Mouse (Mus musculus): ENCODE data around the gene Rgs4.
A peak's percentile ranks its signal among the peaks of the same experiment; 100 is the strongest.

Gene Rgs4

DNA sequence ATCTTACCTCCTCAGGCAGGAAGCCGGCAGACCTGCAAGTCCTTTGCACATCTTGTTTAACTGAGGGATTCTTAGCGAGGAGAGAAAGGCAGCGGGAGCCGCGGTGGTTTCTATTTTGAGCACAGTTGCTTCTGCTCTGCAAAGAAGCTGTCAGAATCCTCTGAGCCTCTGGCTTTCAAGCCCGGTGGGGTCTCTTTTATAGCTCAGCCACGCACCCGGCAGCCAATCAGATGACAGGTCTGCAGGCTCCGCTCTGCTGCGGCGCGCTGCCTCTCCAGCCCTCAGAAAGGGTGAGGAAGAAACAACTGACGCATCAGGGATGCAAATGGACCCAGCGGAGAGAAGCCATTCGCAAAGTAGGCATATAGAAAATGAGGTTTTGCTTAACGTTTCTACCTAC, at the start of gene Rgs4:
Gene Rgs4, minus strand, starts transcription at position 170 of the 400 bp plus-strand sequence.
- peak; percentile 60 for DNase-seq

DNA sequence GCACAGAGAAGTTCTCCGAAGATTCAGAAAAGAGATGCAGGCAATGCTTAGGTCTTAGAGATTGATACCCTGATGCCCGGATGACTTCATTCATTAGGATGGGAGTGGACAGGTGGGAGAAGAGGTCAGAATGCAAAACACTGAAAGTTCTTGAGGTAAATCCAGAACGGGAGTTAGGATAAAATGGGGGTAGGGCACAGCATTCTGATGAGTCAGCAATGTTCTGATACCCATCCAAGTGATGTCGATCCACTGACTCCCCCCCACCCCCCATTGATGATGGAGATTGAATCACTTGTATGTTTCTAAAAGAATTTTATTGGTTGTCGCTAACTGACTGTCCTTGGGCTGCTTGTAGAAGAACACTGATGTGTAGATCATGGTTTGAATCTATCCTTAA, 45.0 kb upstream of the Rgs4 start:
- no peak for DNase-seq

DNA sequence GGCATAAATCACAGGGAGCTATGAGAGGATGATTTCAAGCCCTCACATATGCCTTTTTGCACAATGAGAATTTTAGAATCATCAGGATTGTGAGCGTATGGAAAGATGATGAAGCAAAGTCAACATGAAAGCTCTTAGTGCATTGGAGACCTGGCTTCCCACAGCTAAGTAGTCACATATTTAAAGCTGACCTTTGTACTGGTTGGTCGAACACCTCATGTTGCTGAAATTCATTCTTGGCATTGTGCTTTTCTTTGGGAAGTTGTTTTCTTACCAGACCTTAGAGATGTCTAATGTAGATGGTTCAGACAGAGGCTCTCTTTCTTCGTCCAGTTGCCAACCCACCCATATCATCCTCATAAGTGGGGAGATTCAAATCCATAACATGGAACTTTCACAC, 38.5 kb upstream of the Rgs4 start:
- no peak for DNase-seq

DNA sequence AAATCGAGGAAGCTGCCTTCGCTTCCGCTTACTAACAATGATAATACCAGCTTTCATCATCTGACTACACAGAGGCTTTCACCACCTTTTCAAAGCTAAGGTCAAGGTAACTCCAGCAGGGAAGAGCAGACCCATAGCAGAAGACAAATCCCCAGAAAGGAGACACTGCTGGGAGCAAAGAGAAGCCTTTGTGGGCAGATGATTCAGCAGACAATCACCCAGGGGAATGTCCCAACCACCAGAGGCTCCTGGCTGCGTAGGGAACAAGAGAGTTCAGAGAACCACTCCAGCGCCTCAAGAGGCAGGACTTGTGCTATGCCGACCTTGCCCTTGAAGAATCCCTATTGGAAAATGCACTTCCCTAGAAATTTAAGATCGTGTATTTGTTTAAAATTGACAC, 29.1 kb upstream of the Rgs4 start:
- no peak for DNase-seq

DNA sequence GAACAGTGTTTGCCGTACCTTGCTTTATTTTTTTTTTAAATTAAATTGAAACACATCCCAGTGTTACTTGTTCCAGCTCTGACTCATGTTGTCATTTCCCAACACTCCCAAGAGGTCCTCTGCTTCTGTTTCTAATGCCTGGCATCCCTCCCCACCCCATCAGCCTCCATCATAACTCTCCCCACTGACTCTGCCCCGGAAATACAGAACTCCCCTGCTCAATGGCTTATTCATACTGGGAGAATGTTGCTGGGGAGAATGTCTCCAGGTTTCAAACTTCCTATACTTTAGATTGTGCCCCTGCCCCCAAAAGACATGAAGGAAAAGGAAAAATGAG, 17.1 kb upstream of the Rgs4 start:
- DNase-seq = no peak

DNA sequence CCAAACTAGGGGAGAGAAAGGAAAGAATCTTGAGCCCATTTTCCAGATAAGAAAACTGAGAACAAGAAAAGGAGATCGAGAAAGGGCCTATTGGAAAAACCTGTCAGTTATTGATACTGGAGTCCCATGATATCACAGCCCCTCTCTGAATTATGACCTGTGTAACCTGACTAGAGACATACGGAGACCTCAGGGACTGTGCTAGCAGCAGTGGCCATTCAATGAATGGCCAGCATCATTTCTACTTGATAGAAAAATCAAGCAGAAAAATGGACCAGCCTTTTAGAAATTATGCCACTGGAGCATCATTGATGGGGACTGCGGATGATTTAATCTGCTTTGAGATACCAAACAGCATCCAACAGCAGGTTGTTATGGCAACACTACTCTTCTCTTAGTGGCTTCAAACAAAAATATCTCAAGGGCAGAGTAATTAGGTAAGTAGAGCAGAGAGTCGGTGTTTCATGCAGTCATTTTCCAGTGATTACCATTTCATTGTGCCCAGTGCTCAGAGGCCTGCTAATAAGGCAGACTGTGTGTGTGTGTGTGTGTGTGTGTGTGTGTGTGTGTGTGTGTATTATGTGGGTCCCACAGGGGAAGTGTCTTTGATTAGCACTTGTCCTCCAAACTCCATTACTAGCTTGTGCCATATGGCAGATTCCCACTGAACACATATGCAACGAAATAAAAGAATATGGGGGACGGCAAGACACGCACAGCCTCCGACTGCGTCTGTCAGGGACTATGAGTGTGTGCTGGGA, 16.6 kb upstream of the Rgs4 start:
- no peak for DNase-seq

DNA sequence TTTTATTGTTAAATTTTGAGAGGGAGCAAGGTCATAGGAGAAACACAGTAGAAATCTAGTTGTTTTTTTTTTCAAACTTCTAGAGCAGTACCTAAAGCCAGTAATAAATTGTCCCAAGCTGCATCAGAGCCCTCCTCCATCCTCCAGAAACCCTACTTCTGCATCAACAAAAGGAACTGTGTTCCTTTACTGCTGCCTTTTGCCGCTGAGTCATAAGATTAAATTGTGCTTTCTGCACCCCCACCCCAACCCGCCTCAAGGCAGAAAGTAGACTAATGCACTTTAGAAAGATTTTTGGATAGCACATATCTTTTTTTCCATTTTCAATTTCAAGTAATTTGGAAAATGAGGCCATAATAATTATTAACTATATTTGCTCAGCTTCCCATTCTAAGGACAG, 15.1 kb upstream of the Rgs4 start:
- DNase-seq = no peak

DNA sequence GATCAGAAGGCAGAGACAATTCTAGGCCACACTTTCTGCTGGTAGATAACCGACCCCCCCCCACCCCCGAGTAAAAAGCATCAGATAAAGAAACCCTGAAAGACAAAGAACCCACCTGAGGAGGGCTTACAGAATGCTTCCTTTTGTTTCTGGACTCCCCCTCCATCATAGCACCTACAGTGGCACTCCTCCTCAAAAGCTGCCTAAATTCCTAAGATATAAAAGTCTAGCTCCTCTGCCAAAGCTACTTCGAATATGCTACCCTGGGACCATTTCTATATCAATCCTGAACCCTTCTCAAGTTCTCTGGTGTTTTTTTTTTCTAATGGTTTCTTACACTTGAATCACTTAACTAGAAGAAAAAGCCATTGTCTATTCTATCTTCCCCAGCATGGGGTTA, 9.1 kb upstream of the Rgs4 start:
- DNase-seq = no peak

DNA sequence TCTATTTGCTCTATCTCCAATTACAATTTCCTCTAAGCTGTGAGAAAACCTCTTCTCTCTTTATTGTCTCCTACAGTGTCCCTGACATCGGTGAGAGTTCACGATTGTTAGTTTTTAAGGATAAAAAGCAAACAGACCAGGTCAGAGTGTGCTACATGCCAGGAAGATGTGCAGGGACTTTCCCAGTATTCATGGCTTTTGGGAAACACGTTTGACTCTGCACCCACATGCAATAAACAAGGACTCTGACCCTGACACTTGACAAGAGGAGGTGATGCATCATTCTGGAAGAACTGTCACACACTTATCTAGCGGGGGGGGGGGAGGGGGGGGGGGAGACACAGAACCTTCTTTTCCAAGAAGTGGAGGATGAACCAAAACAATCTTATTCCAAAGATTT, 5.0 kb upstream of the Rgs4 start:
- DNase-seq = no peak

DNA sequence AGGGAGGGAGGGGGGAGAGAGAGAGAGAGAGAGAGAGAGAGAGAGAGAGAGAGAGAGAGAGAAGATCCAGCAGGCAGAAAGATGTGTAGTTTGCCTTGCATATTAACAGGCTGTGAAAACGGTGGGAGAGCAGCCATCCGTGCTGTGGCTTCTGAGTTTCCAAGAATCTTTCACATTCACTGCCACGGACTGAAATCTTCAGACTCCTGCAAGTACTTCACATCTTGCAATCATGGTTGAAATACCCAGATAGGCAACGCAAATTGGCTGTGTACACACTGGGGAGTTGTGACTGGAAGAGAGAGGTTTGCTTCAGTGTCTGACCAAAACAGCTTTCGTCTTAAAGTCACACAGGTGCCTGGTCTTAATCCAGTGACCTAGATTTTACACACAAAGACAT, 997 bp upstream of the Rgs4 start:
- no peak for DNase-seq

DNA sequence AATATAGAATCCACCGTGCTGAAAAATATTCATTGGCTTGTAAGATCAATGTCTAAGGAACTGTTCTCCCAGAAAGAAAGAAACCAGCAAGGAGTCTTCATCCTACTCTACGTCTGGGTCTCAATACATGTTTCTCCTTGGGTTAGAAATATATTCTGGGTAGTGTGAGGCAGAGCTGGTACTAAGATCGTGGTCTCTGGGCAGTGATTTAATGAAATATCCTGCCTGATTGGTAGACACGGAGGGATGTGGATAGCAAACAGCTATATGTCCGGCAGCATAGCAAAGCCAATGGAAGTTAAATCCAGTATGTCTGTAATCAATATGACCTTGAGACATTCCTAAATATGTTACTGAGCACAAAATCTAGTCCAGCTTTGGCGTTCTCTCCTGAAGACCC, 460 bp upstream of the Rgs4 start:
- DNase-seq = no peak

DNA sequence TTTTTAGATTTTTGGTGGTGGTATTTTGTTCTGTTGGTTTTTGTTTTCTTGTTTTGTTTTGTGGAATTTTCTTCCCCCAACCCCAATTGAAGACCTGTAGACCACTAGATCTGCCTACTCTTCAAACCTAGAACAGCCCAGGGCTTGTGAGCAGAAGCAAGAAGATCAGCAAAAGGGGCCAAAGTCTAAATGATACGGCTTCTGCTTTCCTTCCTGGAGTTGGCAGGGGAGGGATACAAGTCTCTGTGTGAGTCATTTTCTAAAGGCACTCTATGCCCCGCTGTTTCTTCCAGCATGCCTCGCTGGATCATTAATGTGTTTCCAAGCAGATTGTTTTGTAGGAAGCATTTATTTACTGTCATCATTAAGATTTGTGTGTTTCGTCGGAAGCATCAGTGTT, 6.3 kb downstream of the Rgs4 start:
- DNase-seq = no peak

DNA sequence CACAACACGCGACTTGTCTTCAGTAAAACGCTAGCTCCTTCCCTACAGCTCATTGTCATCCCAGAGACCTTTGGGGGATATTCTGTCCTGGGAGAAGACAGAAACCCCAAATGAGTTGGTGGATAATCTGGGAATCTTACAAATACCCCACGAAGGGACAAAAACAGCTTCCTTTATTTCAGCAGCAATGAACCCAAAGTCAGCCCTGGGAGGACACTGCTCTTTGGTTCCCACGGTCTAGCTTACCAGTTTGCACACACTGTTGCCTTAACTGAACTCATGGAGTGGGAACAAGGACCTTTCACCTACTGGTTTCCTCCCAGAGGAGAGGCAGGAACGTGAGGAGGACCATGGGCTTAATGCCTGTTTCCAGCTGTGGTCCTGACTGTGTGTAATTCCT, 10.2 kb downstream of the Rgs4 start:
- DNase-seq = peak; percentile 18

DNA sequence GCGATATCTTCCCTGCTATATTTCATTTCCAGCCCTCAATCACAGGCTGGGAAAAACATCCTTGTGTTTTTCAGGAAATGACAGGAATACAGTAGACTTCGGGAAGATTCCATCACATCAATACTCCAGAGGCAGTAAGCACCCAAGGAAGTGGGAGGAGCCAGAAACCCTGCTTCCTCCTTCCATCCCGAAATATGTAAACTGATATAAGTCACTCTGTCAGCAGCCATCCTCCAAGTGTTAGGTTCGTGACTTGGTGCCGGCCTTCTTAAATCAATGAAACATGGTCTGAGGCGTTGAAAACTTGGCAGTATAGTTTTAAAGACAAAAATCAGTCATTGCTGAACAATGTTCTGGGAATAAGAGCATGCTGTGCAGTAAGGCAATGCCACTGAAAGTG, 11.3 kb downstream of the Rgs4 start:
- peak; percentile 46 for DNase-seq

DNA sequence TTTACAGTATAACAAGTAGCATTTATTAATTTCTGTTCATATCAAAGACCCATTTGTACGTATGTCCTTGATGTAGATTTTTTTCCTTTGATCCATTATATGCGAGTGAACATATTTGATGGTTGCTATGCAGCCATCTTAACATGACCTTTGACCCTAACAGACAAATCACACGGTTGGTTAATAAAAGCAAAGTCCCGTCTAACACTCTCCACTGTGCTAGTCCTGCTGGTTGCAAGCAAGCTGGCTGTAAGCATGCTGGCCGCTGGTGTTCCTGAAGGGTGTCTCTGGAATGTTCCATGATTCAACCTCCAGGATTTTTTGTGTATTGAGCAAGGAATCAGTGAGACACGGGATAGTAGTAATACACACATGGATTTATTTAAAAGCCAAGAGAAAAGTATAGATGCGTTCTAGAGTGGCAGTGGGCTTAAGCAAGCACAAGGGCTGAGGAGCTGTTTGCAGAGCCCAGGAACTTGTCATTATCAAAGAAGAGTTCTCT, 16.8 kb downstream of the Rgs4 start:
- DNase-seq = no peak

DNA sequence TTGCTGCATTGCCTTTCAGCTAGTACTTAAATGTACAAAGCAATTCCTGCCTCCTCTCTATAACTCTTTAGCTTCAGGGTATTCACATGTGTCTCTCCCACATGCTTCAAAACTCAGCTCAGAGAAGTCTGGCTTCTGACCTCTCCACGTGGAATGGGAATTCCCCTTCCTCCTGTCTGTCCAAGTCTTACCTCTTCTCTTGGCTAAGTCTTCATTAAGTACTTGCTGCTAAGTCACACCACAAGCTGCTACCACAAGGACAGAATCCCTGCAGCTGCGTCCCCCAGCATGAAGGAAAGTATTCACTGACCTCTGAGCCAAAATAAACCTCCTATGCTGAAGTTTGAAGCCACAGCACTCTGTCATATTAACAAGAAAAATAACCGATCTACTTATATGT, 21.1 kb downstream of the Rgs4 start:
- DNase-seq = no peak

DNA sequence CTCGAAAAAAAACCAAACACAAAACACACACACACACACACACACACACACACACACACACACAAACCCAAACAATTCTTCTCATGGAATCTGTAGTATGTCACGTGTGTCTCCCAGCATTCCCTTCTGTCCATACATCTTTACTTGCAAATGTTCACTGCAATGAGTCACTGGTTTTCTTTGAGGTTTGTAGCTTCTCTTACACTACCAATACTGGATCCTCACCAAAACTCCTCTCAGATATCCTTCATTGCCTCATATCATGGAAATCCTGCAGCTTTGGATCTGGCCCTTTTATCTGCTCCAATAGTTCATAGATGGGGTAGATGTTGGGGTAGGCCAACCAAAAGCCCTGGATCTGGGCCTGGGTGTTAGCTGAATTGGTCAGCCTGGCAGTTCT, 25.6 kb downstream of the Rgs4 start:
- DNase-seq = no peak

DNA sequence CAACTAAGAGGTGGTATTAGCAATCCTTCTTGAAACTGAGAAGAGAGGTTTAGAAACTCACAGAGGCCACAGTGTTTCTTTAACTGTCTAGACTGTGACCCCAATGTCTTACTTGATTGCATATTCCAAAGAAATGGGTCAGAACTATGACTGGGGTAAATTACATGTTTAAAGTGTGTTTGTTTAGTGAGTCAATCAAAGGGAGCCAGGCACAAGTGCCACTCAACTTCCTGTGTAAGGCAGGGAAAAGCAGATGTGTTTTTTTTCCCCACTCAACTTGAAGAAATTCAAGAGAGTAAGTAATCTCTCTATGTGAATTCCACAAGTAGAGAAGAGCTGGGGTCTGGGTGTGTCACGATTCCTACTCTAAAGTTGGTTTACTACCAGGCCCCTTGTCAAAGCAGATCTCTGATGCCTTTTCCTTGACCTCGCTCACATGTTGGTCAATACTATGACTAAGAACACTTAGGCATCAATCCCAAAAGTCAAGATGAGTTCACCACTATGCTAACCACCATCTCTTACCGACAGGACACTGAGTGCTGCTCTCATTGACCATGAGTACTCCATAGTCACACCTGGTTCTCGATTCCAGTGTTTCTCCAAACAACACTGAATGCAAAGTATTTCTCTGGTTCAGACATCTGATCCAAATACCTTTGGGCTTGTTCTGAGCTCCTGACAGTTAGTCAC, 42.9 kb downstream of the Rgs4 start:
- DNase-seq = peak; percentile 67

DNA sequence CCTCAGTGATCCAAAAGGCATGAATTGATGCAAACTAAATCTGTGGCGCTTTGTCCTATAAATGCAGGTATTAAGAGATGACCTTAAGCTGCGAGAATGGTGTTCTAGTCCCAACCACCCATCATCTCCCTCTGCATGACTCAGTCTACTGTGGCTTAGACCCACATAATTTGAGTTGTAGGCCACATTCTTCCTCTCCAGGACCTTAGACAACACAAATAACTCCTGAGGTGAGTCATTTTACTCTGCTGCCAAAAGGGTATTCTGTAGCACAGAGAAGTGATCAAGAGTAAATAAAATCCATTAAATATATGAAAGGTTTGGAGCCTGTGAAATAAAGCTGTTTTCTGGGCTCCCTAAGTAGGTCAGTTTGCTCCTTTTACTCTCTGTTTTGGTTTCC, 48.3 kb downstream of the Rgs4 start:
- no peak for DNase-seq

DNA sequence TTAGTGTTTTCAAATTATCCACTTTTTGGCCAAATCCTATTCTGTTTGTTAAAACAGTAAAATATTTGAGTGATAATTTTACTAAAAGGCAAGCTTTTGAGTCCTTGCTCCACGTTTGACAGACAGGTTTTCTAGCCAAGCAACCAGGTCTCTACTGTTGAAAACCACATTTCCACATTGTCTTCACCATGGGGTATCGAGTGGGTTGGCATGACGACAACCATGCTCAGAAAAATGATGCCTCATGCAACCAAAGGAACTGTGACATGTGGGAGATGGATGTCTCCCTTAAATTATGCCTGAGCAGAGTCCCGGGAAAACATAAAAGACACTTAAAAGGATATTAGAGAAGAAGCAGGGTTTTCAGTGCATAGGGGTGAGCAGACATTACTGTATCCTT, 50.2 kb downstream of the Rgs4 start:
- no peak for DNase-seq

DNA sequence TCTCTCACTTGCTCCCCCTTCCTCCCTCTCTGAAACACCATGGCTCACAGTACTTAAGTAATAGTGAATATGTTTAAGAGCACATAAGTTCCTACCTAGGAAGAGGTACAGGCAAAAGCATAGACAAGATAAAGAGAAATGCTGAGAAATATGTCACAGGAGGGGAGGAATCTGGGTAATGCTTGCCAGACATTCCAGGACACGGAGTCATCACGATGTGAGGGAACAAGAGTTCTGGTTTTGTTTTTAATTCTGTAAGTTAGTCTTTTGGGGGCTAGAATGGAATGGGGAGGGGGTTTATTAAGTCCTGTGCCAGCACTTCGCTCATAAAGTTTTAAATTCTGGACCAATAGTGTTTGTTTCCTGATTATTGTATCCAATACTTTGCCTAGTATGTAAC, 52.1 kb downstream of the Rgs4 start:
- no peak for DNase-seq

DNA sequence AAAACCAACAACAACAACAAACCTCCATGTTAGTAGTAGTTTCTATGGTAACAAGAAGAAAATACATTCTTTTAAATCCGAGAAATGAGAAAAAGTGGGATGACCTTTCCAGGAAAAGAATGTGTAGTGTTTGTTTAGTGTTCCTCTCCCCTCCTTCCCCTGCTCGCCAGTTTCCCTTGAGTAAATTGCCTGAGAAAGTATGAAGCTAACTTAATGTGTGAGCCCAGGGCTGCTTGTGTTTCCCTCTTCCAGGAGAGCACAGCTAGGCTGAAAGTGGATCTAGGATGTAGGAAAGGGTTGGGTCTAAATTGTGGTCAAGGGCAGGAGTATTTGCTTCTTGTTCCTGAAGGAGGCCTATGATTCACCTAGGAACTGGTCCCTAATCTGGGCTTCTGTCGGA, 53.9 kb downstream of the Rgs4 start:
- DNase-seq = no peak

DNA sequence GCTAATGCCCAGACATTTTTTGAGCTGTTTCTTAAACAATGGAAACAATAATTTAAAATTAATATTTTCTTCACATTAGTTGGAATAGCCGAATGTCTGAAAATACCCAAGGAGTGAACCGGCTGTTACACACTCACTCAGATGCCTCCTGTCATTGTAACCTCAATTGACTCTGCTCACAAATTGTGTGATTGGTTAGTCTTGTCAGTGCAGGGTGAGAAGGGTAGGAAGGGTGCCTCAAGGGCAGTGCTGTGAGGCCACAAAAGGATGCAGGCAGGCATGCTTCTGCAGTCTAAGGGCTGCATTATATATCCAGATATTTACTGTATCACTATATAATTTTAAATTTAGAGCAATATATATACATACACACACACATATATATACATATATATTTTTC, 54.4 kb downstream of the Rgs4 start:
- DNase-seq = no peak
